Mouse (Mus musculus): ENCODE data around the gene Rfx8. TPM values are rescaled to one million over a fixed set of nuclear protein-coding genes. Genes with fewer than 3 reads are reported as not detected.

The Rfx8 gene
- total RNA-seq (2023): not detected

DNA sequence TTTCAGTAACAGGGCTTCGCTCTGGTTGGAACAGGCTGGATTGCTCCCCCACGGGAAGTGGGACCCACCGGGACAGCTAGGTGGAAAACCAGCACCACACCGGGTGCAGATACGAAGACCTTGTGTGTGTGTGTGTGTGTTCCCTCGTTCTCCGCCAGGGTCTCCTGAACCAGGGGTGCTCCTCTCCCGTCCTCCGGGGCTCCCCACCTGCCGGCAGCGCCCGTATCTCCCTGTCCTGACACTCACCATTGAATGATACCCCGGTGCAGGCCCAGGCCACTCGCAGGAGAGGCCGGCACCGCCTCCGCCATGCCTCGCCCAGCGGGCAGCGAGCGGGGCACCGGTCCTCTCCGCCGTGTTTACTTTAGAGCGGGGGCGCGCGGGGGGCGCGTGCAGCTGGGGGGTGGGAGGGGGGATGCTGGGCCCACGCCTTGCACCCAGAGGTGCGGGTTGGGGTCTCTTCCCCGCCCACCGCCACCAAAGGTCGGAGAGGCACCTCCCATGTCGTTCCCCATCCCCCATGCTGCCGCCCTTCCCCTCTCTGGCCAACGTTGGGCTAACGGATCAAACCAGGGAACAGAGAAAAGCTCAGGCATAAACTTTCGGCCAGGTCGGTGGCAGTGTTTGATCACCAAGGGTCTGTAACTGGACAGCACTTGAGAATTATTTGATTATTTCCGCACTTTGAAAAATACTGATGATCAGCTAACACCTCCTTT, at the start of gene Rfx8:
Gene Rfx8, minus strand, starts transcription at position 366 of the 719 bp plus-strand sequence.

GRCm38 (mm10) chr1:39651241-39651548, 69.6 kb downstream of the Rfx8 start, which contains the start of gene Creg2:
Creg2 (minus strand) TSS chr1:39651474.

Other genes with a start within 250 kb of the Rfx8 start
- 100 to 1,000 TPM; 292 to 336 TPM for gene Tbc1d8, start 242.2 kb downstream of the Rfx8 start, total RNA-seq (2023)
- gene Cnot11, start 186.0 kb downstream of the Rfx8 start, total RNA-seq (2023): 10 to 100 TPM; 14.9 to 15.8 TPM
- 100 to 1,000 TPM; 244 to 265 TPM for gene Rnf149, start 143.6 kb downstream of the Rfx8 start, total RNA-seq (2023)
- gene Creg2, start 69.5 kb downstream of the Rfx8 start, total RNA-seq (2023): under 1 TPM; 0.12 to 0.58 TPM
- not detected for gene Gm3646, start 84.3 kb upstream of the Rfx8 start, total RNA-seq (2023)
- 100 to 1,000 TPM; 257 to 269 TPM for gene Map4k4, start 179.9 kb upstream of the Rfx8 start, total RNA-seq (2023)

Data from monocyte, adult 59 days (primary cell).